Mouse (Mus musculus): ENCODE measurements around the gene Abl2.

- TF ChIP-seq CTCF (IDR thresholded peaks at IDR 0.05) (no peak), EP300 (IDR thresholded peaks at IDR 0.05) (no peak)
Observed at GRCm38 (mm10) chr1:156589811-156590305, 31.3 kb downstream of the Abl2 start.
